Mouse (Mus musculus) common myeloid progenitor, adult 5-6 weeks (primary cell): ENCODE data around the gene Tesc. TPM values are rescaled to one million over a fixed set of nuclear protein-coding genes. Genes with fewer than 3 reads are reported as not detected.

Experiments used
- ATAC-seq: replicated peaks from 2 replicates; pipeline ENCODE4 v1.8.0; 2016; ENCODE audit warnings: low read depth, mild to moderate bottlenecking, moderate TSS enrichment, inconsistent platforms; ENCODE audit not compliant: poor library complexity, severe bottlenecking
- total RNA-seq: library from RNA; stranded (forward); fragments of 200-1000, 187-1606 nt; gene quantifications from 2 replicates; pipeline ENCODE4 v1.2.3, GENCODE M21; 2017

Gene Tesc
- not detected in 2 replicates for total RNA-seq

GRCm38 (mm10) chr5:118027698-118028190, at the start of gene Tesc:
Gene Tesc (plus strand): TSS chr5:118027743.
- no peak for ATAC-seq

- peak; percentile 13; the same call in 1 of the 2 replicates for ATAC-seq
Measured at GRCm38 (mm10) chr5:117978159-117978697, 49.3 kb upstream of the Tesc start.

GRCm38 (mm10) chr5:117979082-117979481, 48.5 kb upstream of the Tesc start:
- no peak for ATAC-seq

- ATAC-seq = no peak
Measured at GRCm38 (mm10) chr5:117980921-117981320, 46.6 kb upstream of the Tesc start.

GRCm38 (mm10) chr5:117981943-117982342, 45.6 kb upstream of the Tesc start:
- ATAC-seq = no peak

- no peak for ATAC-seq
Measured at GRCm38 (mm10) chr5:117986327-117986726, 41.2 kb upstream of the Tesc start.

GRCm38 (mm10) chr5:117987891-117988290, 39.7 kb upstream of the Tesc start:
- no peak for ATAC-seq

- no peak for ATAC-seq
Measured at GRCm38 (mm10) chr5:117988367-117988766, 39.2 kb upstream of the Tesc start.

- no peak for ATAC-seq
Measured at GRCm38 (mm10) chr5:117989773-117990172, 37.8 kb upstream of the Tesc start.

GRCm38 (mm10) chr5:117990957-117991356, 36.6 kb upstream of the Tesc start:
- ATAC-seq = no peak

- no peak for ATAC-seq
Measured at GRCm38 (mm10) chr5:117993550-117993949, 34.0 kb upstream of the Tesc start.

- no peak for ATAC-seq
Measured at GRCm38 (mm10) chr5:117995372-117995901, 32.1 kb upstream of the Tesc start.

- ATAC-seq = no peak
Measured at GRCm38 (mm10) chr5:117995911-117996310, 31.6 kb upstream of the Tesc start.

GRCm38 (mm10) chr5:117996581-117996980, 31.0 kb upstream of the Tesc start:
- ATAC-seq = no peak

GRCm38 (mm10) chr5:117997434-117997970, 30.0 kb upstream of the Tesc start:
- ATAC-seq = no peak

GRCm38 (mm10) chr5:117999061-117999460, 28.5 kb upstream of the Tesc start:
- no peak for ATAC-seq

- ATAC-seq = no peak
Measured at GRCm38 (mm10) chr5:117999584-117999983, 28.0 kb upstream of the Tesc start.

GRCm38 (mm10) chr5:118002059-118002458, 25.5 kb upstream of the Tesc start:
- peak; percentile 66 for ATAC-seq

- ATAC-seq = peak; percentile 62
Measured at GRCm38 (mm10) chr5:118004619-118005018, 22.9 kb upstream of the Tesc start.

GRCm38 (mm10) chr5:118005728-118006127, 21.8 kb upstream of the Tesc start:
- no peak for ATAC-seq

GRCm38 (mm10) chr5:118008344-118008743, 19.2 kb upstream of the Tesc start:
- ATAC-seq = no peak

GRCm38 (mm10) chr5:118010872-118011271, 16.7 kb upstream of the Tesc start:
- no peak for ATAC-seq
